Mouse (Mus musculus) natural killer cell, adult 2 months (primary cell): ENCODE measurements at regions not wholly inside any gene's neighbourhood (a gene's known extent, or its start where the extent isn't known, plus 50 kb on each side); places are given as distances from the start of the nearest gene placed in this dataset.

Experiments
- DNase-seq, 2 experiments: peaks; one replicate each; pipeline ENCODE4 v3.0.0; 2022; ENCODE audit warnings: low spot score in 2 of 2

GRCm38 (mm10) chr3:35027898-35028297 lies 377.7 kb downstream of the Sox2 start:
- no peak for DNase-seq

- no peak for DNase-seq
Measured at GRCm38 (mm10) chr3:35029924-35030323, 379.7 kb downstream of the Sox2 start.

- no peak for DNase-seq
Measured at GRCm38 (mm10) chr3:35033587-35033986, 383.4 kb downstream of the Sox2 start.

- DNase-seq: no peak
Measured at GRCm38 (mm10) chr3:35035234-35035633, 385.0 kb downstream of the Sox2 start.

- DNase-seq: no peak
Measured at GRCm38 (mm10) chr3:35043705-35044104, 393.5 kb downstream of the Sox2 start.

GRCm38 (mm10) chr3:35059438-35059837 lies 409.2 kb downstream of the Sox2 start:
- DNase-seq: no peak

- no peak for DNase-seq
Measured at GRCm38 (mm10) chr3:35060042-35060441, 409.8 kb downstream of the Sox2 start.

- DNase-seq: no peak
Measured at GRCm38 (mm10) chr3:35066824-35067223, 416.6 kb downstream of the Sox2 start.

- DNase-seq: no peak
Measured at GRCm38 (mm10) chr3:35068586-35068985, 418.4 kb downstream of the Sox2 start.

- DNase-seq: no peak
Measured at GRCm38 (mm10) chr3:35071046-35071445, 420.8 kb downstream of the Sox2 start.

- no peak for DNase-seq
Measured at GRCm38 (mm10) chr3:35079887-35080286, 429.7 kb downstream of the Sox2 start.

GRCm38 (mm10) chr3:35084091-35084867 lies 434.1 kb downstream of the Sox2 start:
- no peak for DNase-seq

GRCm38 (mm10) chr3:35088241-35089080 lies 438.3 kb downstream of the Sox2 start:
- DNase-seq: no peak

- no peak for DNase-seq
Measured at GRCm38 (mm10) chr3:35090496-35091133, 440.4 kb downstream of the Sox2 start.

GRCm38 (mm10) chr3:35093001-35093400 lies 442.8 kb downstream of the Sox2 start:
- no peak for DNase-seq

- no peak for DNase-seq
Measured at GRCm38 (mm10) chr3:35095221-35095620, 445.0 kb downstream of the Sox2 start.

- no peak for DNase-seq
Measured at GRCm38 (mm10) chr3:35096381-35096780, 446.2 kb downstream of the Sox2 start.

- no peak for DNase-seq
Measured at GRCm38 (mm10) chr3:35097766-35098165, 447.6 kb downstream of the Sox2 start.

GRCm38 (mm10) chr3:35099226-35099625 lies 449.0 kb downstream of the Sox2 start:
- no peak for DNase-seq

- DNase-seq: no peak
Measured at GRCm38 (mm10) chr3:35099876-35100420, 449.7 kb downstream of the Sox2 start.

GRCm38 (mm10) chr3:35101286-35101685 lies 451.1 kb downstream of the Sox2 start:
- no peak for DNase-seq

- no peak for DNase-seq
Measured at GRCm38 (mm10) chr3:35101951-35102350, 451.7 kb downstream of the Sox2 start.
